Mouse (Mus musculus) ES-Bruce4 (cell line): ENCODE data around the gene Arid1a. TPM values are rescaled to one million over a fixed set of nuclear protein-coding genes. Genes with fewer than 3 reads are reported as not detected.

Experiments
- H3K27ac ChIP-seq: 2 replicates; pipeline ENCODE4 v1.5.1; 2012; ENCODE audit warnings: low read length, inconsistent platforms; ENCODE audit not compliant: insufficient read depth
- H3K27me3 ChIP-seq: 2 replicates; pipeline ENCODE4 v1.6.1; 2012; ENCODE audit warnings: mild to moderate bottlenecking, low read length, inconsistent platforms; ENCODE audit not compliant: control insufficient read depth, poor library complexity, insufficient read depth, severe bottlenecking
- H3K36me3 ChIP-seq: 2 replicates; pipeline ENCODE4 v1.6.1; 2012; ENCODE audit warnings: inconsistent platforms, mild to moderate bottlenecking, low read length, moderate library complexity; ENCODE audit not compliant: control insufficient read depth, poor library complexity, insufficient read depth, severe bottlenecking
- H3K4me1 ChIP-seq: one replicate; pipeline ENCODE4 v1.8.1; 2011; ENCODE audit warnings: low read length; ENCODE audit not compliant: control insufficient read depth, insufficient read depth
- H3K4me3 ChIP-seq: 2 replicates; pipeline ENCODE4 v1.5.1; 2011; ENCODE audit warnings: low read depth, mild to moderate bottlenecking, low read length
- H3K9ac ChIP-seq: 2 replicates; pipeline ENCODE4 v1.6.1; 2012; ENCODE audit warnings: low read depth, mild to moderate bottlenecking, inconsistent platforms; ENCODE audit not compliant: poor library complexity, severe bottlenecking
- H3K9me3 ChIP-seq: replicated peaks from 2 replicates; pipeline ENCODE4 v1.6.1; 2012; ENCODE audit warnings: mild to moderate bottlenecking, low read length, inconsistent platforms; ENCODE audit not compliant: control insufficient read depth, poor library complexity, insufficient read depth, severe bottlenecking
- CTCF ChIP-seq: IDR thresholded peaks from one replicate; pipeline ENCODE4 v1.8.1; 2011; ENCODE audit warnings: low read depth, low read length
- EP300 ChIP-seq: IDR thresholded peaks from 2 replicates; pipeline ENCODE4 v1.6.1; 2011; ENCODE audit warnings: low read depth, low read length; ENCODE audit not compliant: insufficient read depth
- POLR2A ChIP-seq: IDR thresholded peaks from one replicate; pipeline ENCODE4 v1.8.1; 2011; ENCODE audit warnings: low read length; ENCODE audit not compliant: insufficient read depth
- polyA plus RNA-seq: library from polyadenylated mRNA; stranded (reverse); fragments of >200 nt; gene quantifications from 2 replicates; pipeline ENCODE4 v1.2.4, GENCODE M21; 2011; ENCODE audit warnings: low read depth; ENCODE audit not compliant: missing spikeins, insufficient read depth, insufficient read length

Gene Arid1a
- polyA plus RNA-seq, 1 experiment: 119 TPM

DNA sequence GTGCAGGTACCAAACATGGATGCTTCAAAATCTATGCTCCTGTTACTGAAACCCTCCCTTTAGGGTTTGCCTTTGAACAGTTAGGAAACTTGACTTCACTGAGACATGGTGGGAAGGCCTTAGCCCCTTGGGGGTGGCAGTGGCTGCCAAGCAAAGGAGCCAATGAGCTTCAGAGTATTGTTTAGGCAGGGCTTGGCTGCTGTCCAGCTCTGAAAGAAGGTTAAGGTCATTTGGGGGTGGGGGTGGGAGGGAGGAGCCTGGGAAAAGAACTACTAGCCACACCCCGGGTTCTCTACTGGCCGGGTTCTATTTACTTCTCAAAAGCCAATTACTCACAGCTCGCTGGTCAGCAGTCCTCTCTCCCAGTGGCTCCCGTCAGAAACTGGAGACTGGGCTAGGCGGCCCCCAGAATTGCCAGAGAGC, 81.0 kb downstream of the Arid1a start:
- Histone ChIP-seq H3K27me3 (no peaks in the 10 kb centered on the region), H3K4me1 (peaks cover 11% of the 10 kb centered on the region), H3K36me3 (peaks cover 9% of the 10 kb centered on the region), H3K27ac (peak overlapping the region; percentile 88), H3K9ac (no peak overlapping the region), H3K9me3 (no peaks in the 10 kb centered on the region), H3K4me3 (no peak overlapping the region)
- TF ChIP-seq EP300 (0 out of 2 replicates have a peak, but pooled peaks have one; percentile 48), CTCF (no peak)

DNA sequence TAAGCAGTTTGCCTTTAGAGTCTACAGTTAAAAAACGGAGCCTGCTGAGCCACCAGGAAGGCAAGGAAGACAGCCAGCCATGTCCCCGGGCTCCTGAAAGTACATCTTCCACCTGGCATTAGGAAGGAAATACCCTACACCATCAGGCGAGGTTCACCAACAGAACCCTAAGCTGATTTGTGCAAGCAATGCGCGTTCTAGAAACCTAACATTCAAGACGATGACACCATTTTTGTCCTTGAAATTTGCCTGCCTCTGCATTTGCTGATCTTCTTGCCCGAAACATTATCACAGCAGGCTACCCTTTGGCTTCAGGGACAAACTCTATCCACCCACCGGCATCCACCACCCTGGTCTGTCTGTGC, 82.3 kb downstream of the Arid1a start:
- H3K4me3 ChIP-seq: no peak overlapping the region
- H3K27ac ChIP-seq: no peak overlapping the region
- H3K4me1 ChIP-seq: peaks cover 6% of the 10 kb centered on the region
- no peaks in the 10 kb centered on the region for H3K9me3 ChIP-seq
- TF ChIP-seq POLR2A: no peak
- no peak overlapping the region for H3K9ac ChIP-seq
- H3K27me3 ChIP-seq: no peaks in the 10 kb centered on the region
- peaks cover 3% of the 10 kb centered on the region for H3K36me3 ChIP-seq

DNA sequence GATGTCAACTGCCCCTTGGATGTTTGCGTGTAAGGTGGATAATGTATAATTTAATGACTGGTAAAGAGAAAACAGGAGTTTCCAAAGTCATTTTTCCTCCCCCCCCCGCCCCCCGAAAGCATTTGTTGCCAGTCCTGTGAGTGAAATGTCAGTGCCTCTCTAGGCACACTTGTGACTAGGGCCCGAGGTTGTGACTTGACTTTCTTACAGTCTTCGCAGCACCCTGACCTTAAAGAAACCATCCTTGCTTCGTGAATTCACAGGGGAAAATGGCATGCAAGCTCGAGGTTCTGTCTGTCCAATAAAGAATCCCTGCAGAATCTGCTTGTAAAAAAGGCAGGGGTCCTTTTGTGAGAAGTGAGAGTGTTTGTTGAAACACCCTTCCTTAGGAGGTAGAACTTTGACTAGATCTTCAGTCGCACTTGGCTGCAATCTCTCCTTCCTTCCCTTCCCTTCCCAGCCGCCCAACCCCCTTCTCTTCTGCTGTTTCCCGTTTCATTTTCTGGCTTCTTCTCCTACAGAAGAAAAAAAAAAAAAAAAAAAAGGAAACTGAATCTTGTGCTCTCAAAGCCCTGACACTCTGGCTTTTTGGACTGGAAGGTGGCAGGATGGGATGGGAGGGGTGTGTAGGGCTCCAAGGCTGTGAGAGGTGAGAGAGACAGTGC, 82.8 kb downstream of the Arid1a start:
- Histone ChIP-seq H3K27ac (peak overlapping the region; percentile 57; the same call in 1 of the 2 replicates), H3K4me1 (peaks cover 6% of the 10 kb centered on the region), H3K9me3 (no peaks in the 10 kb centered on the region), H3K4me3 (no peak overlapping the region), H3K27me3 (no peaks in the 10 kb centered on the region), H3K36me3 (no peaks in the 10 kb centered on the region; the same call in 1 of the 2 replicates), H3K9ac (peak overlapping the region; percentile 97)
- TF ChIP-seq CTCF: no peak

DNA sequence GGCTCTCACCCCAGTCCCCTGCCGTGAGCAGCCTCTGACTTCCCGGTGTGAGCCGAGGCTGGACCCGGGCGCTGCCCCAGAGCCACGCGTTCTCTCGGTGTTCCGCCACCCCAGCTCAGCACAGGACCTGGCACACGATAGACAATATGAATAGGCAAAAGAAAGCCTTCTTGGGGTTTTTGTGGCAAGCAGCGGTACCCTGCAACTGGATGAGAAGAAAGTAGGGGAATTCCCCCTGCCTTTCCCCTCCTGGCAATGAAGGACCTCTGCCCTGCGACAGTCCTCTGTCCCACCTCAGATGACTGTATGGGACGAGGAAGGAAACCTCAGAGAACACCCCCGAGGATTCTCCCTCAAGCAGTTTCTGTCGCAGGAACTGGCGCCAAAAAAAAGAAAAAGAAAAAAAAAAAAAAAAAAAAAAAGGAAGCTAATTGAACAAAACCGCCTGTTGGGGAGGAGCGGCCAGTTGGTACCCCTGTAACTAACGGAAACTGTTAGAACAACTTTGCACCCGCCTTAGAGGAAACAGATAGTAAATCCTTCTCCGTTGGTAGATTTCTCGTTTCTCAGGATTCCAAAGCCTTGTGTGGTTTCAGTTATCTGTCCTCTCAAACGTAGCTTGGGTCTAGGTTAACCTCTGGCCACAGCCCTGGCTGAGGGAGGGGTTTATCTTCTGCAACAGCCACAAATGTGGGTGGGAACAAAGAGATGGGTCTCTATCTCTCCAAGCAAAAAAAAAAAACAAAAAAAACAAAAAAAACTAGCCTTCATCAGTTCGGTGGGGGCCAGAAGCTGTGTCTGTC, 83.5 kb downstream of the Arid1a start:
- H3K36me3 ChIP-seq: no peaks in the 10 kb centered on the region; the same call in 1 of the 2 replicates
- H3K4me3 ChIP-seq: peak overlapping the region; percentile 76
- peaks cover 6% of the 10 kb centered on the region for H3K4me1 ChIP-seq
- H3K9ac ChIP-seq: peak overlapping the region; percentile 97
- H3K9me3 ChIP-seq: no peaks in the 10 kb centered on the region
- H3K27me3 ChIP-seq: no peaks in the 10 kb centered on the region
- no peak for TF ChIP-seq EP300
- no peak for TF ChIP-seq CTCF
- TF ChIP-seq POLR2A: no peak
- peak overlapping the region; percentile 75 for H3K27ac ChIP-seq

DNA sequence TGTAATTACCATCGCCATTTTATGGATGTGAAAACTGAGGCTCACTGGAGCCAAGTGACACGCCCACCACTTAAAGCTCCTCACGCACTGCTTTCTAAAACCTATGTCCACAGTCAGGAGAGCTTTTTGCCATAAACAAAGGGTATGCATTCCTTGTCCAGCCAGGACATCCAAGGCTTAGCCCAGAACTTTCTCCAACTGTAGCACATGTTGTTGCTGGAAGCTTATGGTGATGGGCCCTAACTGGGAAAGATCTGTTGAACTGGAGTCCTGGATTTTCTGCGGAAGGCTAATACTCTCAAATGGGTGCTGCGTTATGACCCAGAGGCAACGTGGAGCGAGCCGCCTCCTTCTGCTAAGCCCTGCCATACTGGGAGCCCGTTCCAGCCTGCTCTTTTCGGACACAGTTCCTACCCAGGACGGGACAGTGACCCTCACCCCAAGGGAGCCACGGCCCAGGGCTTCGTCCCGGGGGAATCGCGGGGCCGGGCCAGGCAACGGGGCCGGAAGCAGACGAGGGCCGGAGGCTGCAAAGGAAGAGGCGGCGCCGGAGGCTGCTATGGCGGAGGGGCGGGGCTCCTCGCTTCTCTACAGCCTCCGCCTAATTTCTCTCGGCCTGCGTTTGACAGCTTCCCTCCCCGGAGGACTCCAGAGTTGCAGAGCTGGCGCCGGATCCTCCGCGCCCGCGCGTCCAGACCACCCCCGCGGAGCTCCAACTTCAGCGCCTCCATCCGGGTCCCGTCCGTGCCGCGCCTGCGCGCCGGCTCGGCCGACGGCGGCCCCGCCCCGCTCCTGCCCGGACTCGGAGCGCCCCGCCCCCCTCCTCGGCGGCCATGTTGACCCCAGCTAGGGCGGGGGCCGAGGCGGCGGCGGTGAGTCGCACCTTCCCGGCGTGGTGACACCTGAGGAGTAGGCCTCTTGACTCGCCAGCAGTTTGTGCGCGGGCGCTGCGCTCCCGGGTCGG, 84.4 kb downstream of the Arid1a start, which contains the start of gene Pigv:
Gene Pigv, minus strand, starts transcription at position 767 of the 964 bp plus-strand sequence.
- no peaks in the 10 kb centered on the region for H3K9me3 ChIP-seq

More for the DNA sequence above, 84.4 kb downstream of the Arid1a start, which contains the start of gene Pigv:
- peak within 1 kb of the TSS; percentile 97 for H3K9ac ChIP-seq
- H3K36me3 ChIP-seq: no peaks in the 10 kb centered on the region; the same call in 1 of the 2 replicates
- peak within 1 kb of the TSS; percentile 100 for H3K4me3 ChIP-seq
- peak within 1 kb of the TSS; percentile 98 for H3K27ac ChIP-seq
- peaks cover 6% of the 10 kb centered on the region for H3K4me1 ChIP-seq
- TF ChIP-seq EP300 (no peak), CTCF (no peak), POLR2A (peak; percentile 9)
- H3K27me3 ChIP-seq: no peaks in the 10 kb centered on the region
